Mouse (Mus musculus) kidney, embryonic 15.5 days (tissue): ENCODE measurements around the gene Ifit3. TPM values are rescaled to one million over a fixed set of nuclear protein-coding genes. Genes with fewer than 3 reads are reported as not detected.
A peak's percentile ranks its signal among the peaks of the same experiment; 100 is the strongest.
"Not testable (repeated sequence)": the region's sequence is repeated elsewhere in the genome, so short reads cannot be mapped to it uniquely, and the experiment has no call there.

Source experiments
- ATAC-seq: fragments of 200-750 bp; cut with Nextera tagmentation; replicated peaks from 2 replicates; pipeline ENCODE4 v1.8.0; 2017; ENCODE audit warnings: moderate TSS enrichment; ENCODE audit not compliant: low FRiP score
- H3K27ac ChIP-seq: fragments of 300-500 bp; sonication (generic); 2 replicates; pipeline ENCODE4 v1.5.1; 2015; ENCODE audit warnings: mild to moderate bottlenecking, inconsistent platforms
- H3K27me3 ChIP-seq: fragments of 300-500 bp; sonication (generic); 2 replicates; pipeline ENCODE4 v1.6.1; 2015; ENCODE audit warnings: inconsistent platforms
- H3K36me3 ChIP-seq: fragments of 300-500 bp; sonication (generic); 2 replicates; pipeline ENCODE4 v1.6.1; 2015; ENCODE audit warnings: inconsistent platforms
- H3K4me1 ChIP-seq: fragments of 300-500 bp; sonication (generic); 2 replicates; pipeline ENCODE4 v1.6.1; 2015; ENCODE audit warnings: inconsistent platforms
- H3K4me2 ChIP-seq: fragments of 300-500 bp; sonication (generic); 2 replicates; pipeline ENCODE4 v1.6.1; 2015; ENCODE audit warnings: moderate library complexity, mild to moderate bottlenecking, inconsistent platforms
- H3K4me3 ChIP-seq: fragments of 300-500 bp; sonication (generic); replicated peaks from 2 replicates; pipeline ENCODE4 v1.5.1; 2015; ENCODE audit warnings: mild to moderate bottlenecking, inconsistent platforms
- H3K9ac ChIP-seq: fragments of 300-500 bp; sonication (generic); 2 replicates; pipeline ENCODE4 v1.6.1; 2015; ENCODE audit warnings: mild to moderate bottlenecking, inconsistent platforms
- H3K9me3 ChIP-seq: fragments of 300-500 bp; sonication (generic); replicated peaks from 2 replicates; pipeline ENCODE4 v1.6.1; 2016; ENCODE audit warnings: inconsistent platforms
- WGBS: fragments of 180-500 bp; shearing (Covaris S2); methylation state at CpG from one replicate; pipeline ENCODE4 v1.1.7; 2015; ENCODE audit warnings: mixed read lengths; 5-methylcytosine and 5-hydroxymethylcytosine counted together
- polyA plus RNA-seq: library from polyadenylated mRNA; unstranded; fragments of >200 nt; fragmentation: Nextera tagmentation; extraction: Ambion mirVana; gene quantifications from 2 replicates; pipeline ENCODE4 v1.2.1, GENCODE M21; 2015

The Ifit3 gene
- polyA plus RNA-seq, 1 experiment from 2014 or later = 2.0 TPM

- not testable (repeated sequence) for H3K9ac ChIP-seq, H3K9me3 ChIP-seq, H3K27me3 ChIP-seq, H3K36me3 ChIP-seq, H3K4me3 ChIP-seq, H3K27ac ChIP-seq, H3K4me2 ChIP-seq, H3K4me1 ChIP-seq, ATAC-seq
- 80% methylated on average over 3 of the region's 3 CpGs for WGBS
These were observed 11.2 kb downstream of the Ifit3 start for GRCm38 (mm10) chr19:34594523-34594922.

DNA sequence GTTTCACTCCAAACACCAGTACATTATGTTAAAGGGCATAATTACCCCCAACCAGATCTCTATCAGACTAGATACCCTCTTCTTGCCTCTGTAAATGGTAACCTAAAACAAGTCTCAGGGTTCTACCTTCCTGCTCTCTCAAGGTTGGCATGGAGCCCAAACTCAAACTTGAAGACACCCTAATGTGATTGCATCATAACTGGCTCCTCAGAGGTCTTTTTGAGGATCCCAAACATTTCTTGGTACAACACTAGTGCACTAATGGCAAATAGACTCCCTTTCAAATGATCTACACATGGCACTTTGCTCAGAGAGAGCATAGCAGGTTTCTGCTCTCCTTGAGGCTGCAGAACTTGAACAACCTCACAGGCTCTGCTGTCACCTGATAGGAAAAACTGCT is 13.5 kb downstream of the Ifit3 start:
- no peaks in the 10 kb centered on the region for H3K9me3 ChIP-seq
- no peak overlapping the region for H3K4me2 ChIP-seq
- no peaks in the 10 kb centered on the region for H3K36me3 ChIP-seq
- no peak overlapping the region for H3K4me3 ChIP-seq
- H3K9ac ChIP-seq = no peak overlapping the region
- no peaks in the 10 kb centered on the region for H3K27me3 ChIP-seq
- no peak for ATAC-seq
- H3K4me1 ChIP-seq = no peaks in the 10 kb centered on the region
- no peak overlapping the region for H3K27ac ChIP-seq

GRCm38 (mm10) chr19:34598341-34598740 is 15.0 kb downstream of the Ifit3 start:
- no peak for ATAC-seq
- WGBS = 78% methylated on average over 2 of the region's 2 CpGs
- no peaks in the 10 kb centered on the region for H3K4me1 ChIP-seq

GRCm38 (mm10) chr19:34599250-34599649 is 15.9 kb downstream of the Ifit3 start:
- not testable (repeated sequence) for H3K36me3 ChIP-seq, H3K27me3 ChIP-seq, H3K4me1 ChIP-seq, H3K4me2 ChIP-seq, ATAC-seq, H3K27ac ChIP-seq, H3K4me3 ChIP-seq, H3K9me3 ChIP-seq, H3K9ac ChIP-seq

More at GRCm38 (mm10) chr19:34598341-34598740, 15.0 kb downstream of the Ifit3 start:
- H3K27me3 ChIP-seq = no peaks in the 10 kb centered on the region
- H3K27ac ChIP-seq = no peak overlapping the region
- H3K4me2 ChIP-seq = no peak overlapping the region
- no peak overlapping the region for H3K4me3 ChIP-seq
- H3K36me3 ChIP-seq = no peaks in the 10 kb centered on the region
- H3K9ac ChIP-seq = no peak overlapping the region
- no peaks in the 10 kb centered on the region for H3K9me3 ChIP-seq

DNA sequence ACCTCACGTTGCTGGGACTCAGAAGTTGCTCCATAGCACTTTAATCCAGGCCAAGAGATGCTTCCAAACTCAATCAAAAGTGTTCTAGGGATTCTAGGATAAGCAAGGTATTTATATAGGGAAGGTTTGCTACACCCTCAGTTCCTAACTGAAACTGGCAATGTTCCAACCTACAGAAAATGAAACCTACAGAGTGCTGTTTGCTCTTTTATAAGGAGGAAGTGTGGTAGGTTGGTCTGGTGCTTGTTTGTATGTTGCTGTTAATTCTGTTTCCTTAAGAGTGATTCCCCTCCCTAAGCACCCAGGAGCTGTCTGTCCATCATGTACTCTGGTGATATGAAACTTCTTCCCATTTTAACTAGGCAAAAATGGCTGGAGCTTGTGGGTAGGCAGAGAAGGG is 18.6 kb downstream of the Ifit3 start, which contains the start of gene Ifit1bl1:
Ifit1bl1 (minus strand) TSS at position 69 of the 400 bp plus-strand sequence.
- not testable (repeated sequence) for ATAC-seq, H3K27me3 ChIP-seq, H3K4me2 ChIP-seq, H3K9ac ChIP-seq, H3K4me3 ChIP-seq, H3K27ac ChIP-seq, H3K9me3 ChIP-seq, H3K4me1 ChIP-seq, H3K36me3 ChIP-seq
- WGBS = 56% methylated on average over 1 of the region's 1 CpGs

GRCm38 (mm10) chr19:34605472-34605871 is 22.1 kb downstream of the Ifit3 start:
- Histone ChIP-seq H3K27me3 (no peaks in the 10 kb centered on the region), H3K9ac (no peak overlapping the region), H3K4me3 (no peak overlapping the region), H3K9me3 (no peaks in the 10 kb centered on the region), H3K4me2 (no peak overlapping the region), H3K4me1 (peaks cover 3% of the 10 kb centered on the region; the same call in 1 of the 2 replicates), H3K27ac (no peak overlapping the region), H3K36me3 (no peaks in the 10 kb centered on the region)
- no peak for ATAC-seq
- 94% methylated on average over 3 of the region's 3 CpGs for WGBS

- H3K4me3 ChIP-seq, H3K9ac ChIP-seq, H3K9me3 ChIP-seq, H3K27me3 ChIP-seq, H3K36me3 ChIP-seq, H3K4me1 ChIP-seq: not testable (repeated sequence)
- 33% methylated on average over 4 of the region's 4 CpGs for WGBS
- 0 out of 2 replicates have a peak within 1 kb of the TSS, but pooled peaks have one; percentile 13 for H3K4me2 ChIP-seq
- peak within 1 kb of the TSS; percentile 43; the same call in 1 of the 2 replicates for H3K27ac ChIP-seq
- ATAC-seq = peak; percentile 84
These were observed 24.1 kb downstream of the Ifit3 start, which contains the start of gene Ifit3b for GRCm38 (mm10) chr19:34607237-34608051. Gene Ifit3b (plus strand): TSS chr19:34607970.

DNA sequence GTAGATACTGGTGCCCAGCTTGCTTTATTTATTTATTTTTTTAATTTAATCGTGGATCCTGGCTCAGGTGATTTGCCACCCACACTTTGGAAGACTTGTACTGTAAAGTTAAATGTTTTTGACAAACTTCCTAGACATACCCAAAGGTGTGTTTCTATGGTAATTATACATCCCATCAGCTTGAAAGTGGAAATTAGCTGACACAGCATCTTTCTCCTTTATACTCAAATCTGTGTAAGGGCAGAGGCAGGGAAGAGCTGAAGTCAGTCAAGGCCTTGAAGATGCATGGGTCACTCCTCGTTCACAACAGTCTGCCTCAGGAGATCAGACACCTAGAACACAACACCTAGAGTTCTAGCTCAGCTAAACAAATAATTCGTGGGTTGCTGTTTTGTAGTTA is 26.8 kb downstream of the Ifit3 start:
- H3K4me2 ChIP-seq, ATAC-seq, H3K27ac ChIP-seq, H3K9me3 ChIP-seq, H3K36me3 ChIP-seq, H3K9ac ChIP-seq, H3K27me3 ChIP-seq, H3K4me3 ChIP-seq, H3K4me1 ChIP-seq: not testable (repeated sequence)
- 81% methylated on average over 3 of the region's 3 CpGs for WGBS

GRCm38 (mm10) chr19:34612243-34613001 is 29.1 kb downstream of the Ifit3 start:
- not testable (repeated sequence) for H3K4me3 ChIP-seq, H3K36me3 ChIP-seq, H3K4me1 ChIP-seq, H3K27me3 ChIP-seq, H3K27ac ChIP-seq, ATAC-seq, H3K9me3 ChIP-seq, H3K9ac ChIP-seq, H3K4me2 ChIP-seq
- WGBS = 84% methylated on average over 6 of the region's 11 CpGs

- Histone ChIP-seq H3K9me3 (no peaks in the 10 kb centered on the region), H3K9ac (no peak overlapping the region), H3K27ac (no peak overlapping the region), H3K36me3 (no peaks in the 10 kb centered on the region), H3K27me3 (no peaks in the 10 kb centered on the region), H3K4me2 (no peak overlapping the region), H3K4me3 (no peak overlapping the region), H3K4me1 (no peaks in the 10 kb centered on the region)
- ATAC-seq = no peak
- WGBS = 89% methylated on average over 5 of the region's 5 CpGs
These were observed 37.5 kb downstream of the Ifit3 start for GRCm38 (mm10) chr19:34620871-34621270.

- Histone ChIP-seq H3K9me3 (no peaks in the 10 kb centered on the region), H3K4me1 (no peaks in the 10 kb centered on the region), H3K4me2 (no peak overlapping the region), H3K27ac (no peak overlapping the region), H3K27me3 (no peaks in the 10 kb centered on the region), H3K9ac (no peak overlapping the region), H3K4me3 (no peak overlapping the region), H3K36me3 (no peaks in the 10 kb centered on the region)
- ATAC-seq = no peak
- WGBS = 88% methylated on average over 6 of the region's 6 CpGs
These were observed 40.5 kb downstream of the Ifit3 start for GRCm38 (mm10) chr19:34623781-34624180.

DNA sequence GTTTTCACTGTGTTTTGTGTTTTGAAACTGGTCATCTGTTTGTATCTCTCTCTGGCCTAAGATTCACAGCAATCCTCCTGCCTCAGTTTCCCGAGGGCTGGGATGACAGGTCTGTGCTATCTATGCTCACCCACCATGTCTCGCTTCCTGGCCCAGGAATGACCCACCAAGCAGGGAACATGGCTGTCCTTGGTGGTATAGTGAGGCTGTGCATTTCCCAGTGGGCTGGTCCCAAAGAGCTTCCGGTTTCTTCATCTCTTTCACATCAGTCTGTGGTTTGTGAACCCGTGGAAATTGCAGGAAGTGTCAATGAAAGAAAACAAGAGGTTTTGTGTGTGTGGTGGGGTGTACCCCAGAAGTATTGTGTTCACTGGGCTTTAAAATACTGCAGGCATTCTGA is 41.3 kb downstream of the Ifit3 start:
- no peak overlapping the region for H3K4me3 ChIP-seq
- H3K4me1 ChIP-seq = no peaks in the 10 kb centered on the region
- ATAC-seq = no peak
- 75% methylated on average over 4 of the region's 4 CpGs for WGBS
- no peaks in the 10 kb centered on the region for H3K9me3 ChIP-seq
- no peak overlapping the region for H3K4me2 ChIP-seq
- H3K36me3 ChIP-seq = no peaks in the 10 kb centered on the region
- H3K27me3 ChIP-seq = no peaks in the 10 kb centered on the region
- H3K27ac ChIP-seq = no peak overlapping the region
- no peak overlapping the region for H3K9ac ChIP-seq
